Mouse (Mus musculus) heart, embryonic 15.5 days (tissue): Measurements from ENCODE around the gene Eef2k. TPM values are rescaled to one million over a fixed set of nuclear protein-coding genes. Genes with fewer than 3 reads are reported as not detected.
A peak's percentile ranks its signal among the peaks of the same experiment; 100 is the strongest.

Experiments used
- ATAC-seq: fragments of 200-750 bp; cut with Nextera tagmentation; replicated peaks from 2 replicates; pipeline ENCODE4 v1.8.0; 2017; ENCODE audit warnings: low read depth, moderate TSS enrichment; ENCODE audit not compliant: insufficient number of reproducible peaks, insufficient read depth, low FRiP score
- H3K27ac ChIP-seq: fragments of 300-500 bp; sonication (generic); 2 replicates; pipeline ENCODE4 v1.5.1; 2015; ENCODE audit warnings: mild to moderate bottlenecking, inconsistent platforms
- H3K27me3 ChIP-seq: fragments of 300-500 bp; sonication (generic); 2 replicates; pipeline ENCODE4 v1.6.1; 2015; ENCODE audit warnings: inconsistent platforms
- H3K36me3 ChIP-seq: fragments of 300-500 bp; sonication (generic); 2 replicates; pipeline ENCODE4 v1.6.1; 2015; ENCODE audit warnings: mild to moderate bottlenecking, inconsistent platforms
- H3K4me1 ChIP-seq: fragments of 300-500 bp; sonication (generic); replicated peaks from 2 replicates; pipeline ENCODE4 v1.6.1; 2015; ENCODE audit warnings: inconsistent platforms
- H3K4me2 ChIP-seq: fragments of 300-500 bp; sonication (generic); 2 replicates; pipeline ENCODE4 v1.6.1; 2015; ENCODE audit warnings: inconsistent platforms, mild to moderate bottlenecking, moderate library complexity
- H3K4me3 ChIP-seq: fragments of 300-500 bp; sonication (generic); 2 replicates; pipeline ENCODE4 v1.5.1; 2015; ENCODE audit warnings: mild to moderate bottlenecking, inconsistent platforms
- H3K9ac ChIP-seq: fragments of 300-500 bp; sonication (generic); 2 replicates; pipeline ENCODE4 v1.6.1; 2015; ENCODE audit warnings: mild to moderate bottlenecking, inconsistent platforms
- H3K9me3 ChIP-seq: fragments of 300-500 bp; sonication (generic); replicated peaks from 2 replicates; pipeline ENCODE4 v1.6.1; 2016; ENCODE audit warnings: inconsistent platforms
- WGBS: fragments of 180-500 bp; shearing (Covaris S2); methylation state at CpG from one replicate; pipeline ENCODE4 v1.1.7; 2015; ENCODE audit warnings: mixed read lengths; 5-methylcytosine and 5-hydroxymethylcytosine counted together
- polyA plus RNA-seq: library from polyadenylated mRNA; unstranded; fragments of >200 nt; fragmentation: Nextera tagmentation; extraction: Ambion mirVana; gene quantifications from 2 replicates; pipeline ENCODE4 v1.2.1, GENCODE M21; 2015

Eef2k gene
- polyA plus RNA-seq, 1 experiment from 2014 or later = 31.5 TPM

DNA sequence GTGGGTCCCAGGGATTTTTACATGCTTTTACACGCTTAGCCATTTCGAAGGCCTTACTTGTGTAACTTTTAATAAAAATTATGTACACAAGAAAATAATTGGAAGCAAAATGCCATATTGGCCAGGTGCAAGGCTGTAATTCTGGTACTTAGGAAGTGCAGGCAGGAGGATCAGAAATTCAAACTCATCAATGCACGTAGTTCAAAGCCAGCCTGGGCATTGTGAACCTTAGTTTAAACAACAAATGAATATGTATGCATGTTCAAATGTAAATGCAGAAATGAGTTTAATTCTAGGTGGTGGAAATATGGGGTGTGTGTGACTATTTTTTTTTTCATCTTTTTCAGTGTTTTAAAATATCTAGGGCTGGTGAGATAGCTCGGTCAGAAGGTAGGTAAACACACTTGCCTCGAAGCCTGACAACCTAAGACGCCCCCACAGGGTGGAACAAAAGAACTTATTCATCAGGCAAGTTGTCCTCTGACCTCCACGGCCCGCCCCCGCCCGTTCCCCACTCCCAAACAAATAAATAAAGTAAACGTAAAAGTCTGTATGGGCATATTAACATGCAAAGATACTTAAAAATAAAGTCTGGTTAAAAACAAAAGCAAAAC lies 73.7 kb downstream of the Eef2k start:
- H3K4me3 ChIP-seq = no peak overlapping the region
- 40% methylated on average over 11 of the region's 11 CpGs for whole genome bisulfite sequencing

DNA sequence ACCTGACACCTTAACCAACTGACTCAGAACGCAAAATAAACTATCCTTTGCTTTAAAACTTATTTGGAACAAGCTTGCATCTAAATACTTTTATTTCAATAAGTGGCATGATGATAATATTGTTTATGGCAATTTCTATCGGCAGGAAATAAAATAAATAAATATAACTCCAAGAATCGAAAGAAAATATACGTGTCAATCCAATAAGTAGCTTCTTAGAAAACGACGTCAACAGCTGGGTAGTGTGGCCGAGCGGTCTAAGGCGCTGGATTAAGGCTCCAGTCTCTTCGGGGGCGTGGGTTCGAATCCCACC lies 74.6 kb downstream of the Eef2k start:
- Histone ChIP-seq H3K36me3 (no peaks in the 10 kb centered on the region), H3K27me3 (no peaks in the 10 kb centered on the region), H3K9me3 (no peaks in the 10 kb centered on the region), H3K9ac (no peak overlapping the region), H3K4me1 (peaks cover 9% of the 10 kb centered on the region), H3K27ac (no peak overlapping the region), H3K4me2 (peak overlapping the region; percentile 49), H3K4me3 (peak overlapping the region; percentile 99)
- WGBS = 8% methylated on average over 12 of the region's 12 CpGs
- no peak for ATAC-seq

More for the DNA sequence above, 73.7 kb downstream of the Eef2k start:
- Histone ChIP-seq H3K9me3 (no peaks in the 10 kb centered on the region), H3K36me3 (no peaks in the 10 kb centered on the region), H3K27me3 (no peaks in the 10 kb centered on the region), H3K9ac (no peak overlapping the region), H3K27ac (no peak overlapping the region), H3K4me2 (no peak overlapping the region), H3K4me1 (peaks cover 9% of the 10 kb centered on the region)
- no peak for ATAC-seq

DNA sequence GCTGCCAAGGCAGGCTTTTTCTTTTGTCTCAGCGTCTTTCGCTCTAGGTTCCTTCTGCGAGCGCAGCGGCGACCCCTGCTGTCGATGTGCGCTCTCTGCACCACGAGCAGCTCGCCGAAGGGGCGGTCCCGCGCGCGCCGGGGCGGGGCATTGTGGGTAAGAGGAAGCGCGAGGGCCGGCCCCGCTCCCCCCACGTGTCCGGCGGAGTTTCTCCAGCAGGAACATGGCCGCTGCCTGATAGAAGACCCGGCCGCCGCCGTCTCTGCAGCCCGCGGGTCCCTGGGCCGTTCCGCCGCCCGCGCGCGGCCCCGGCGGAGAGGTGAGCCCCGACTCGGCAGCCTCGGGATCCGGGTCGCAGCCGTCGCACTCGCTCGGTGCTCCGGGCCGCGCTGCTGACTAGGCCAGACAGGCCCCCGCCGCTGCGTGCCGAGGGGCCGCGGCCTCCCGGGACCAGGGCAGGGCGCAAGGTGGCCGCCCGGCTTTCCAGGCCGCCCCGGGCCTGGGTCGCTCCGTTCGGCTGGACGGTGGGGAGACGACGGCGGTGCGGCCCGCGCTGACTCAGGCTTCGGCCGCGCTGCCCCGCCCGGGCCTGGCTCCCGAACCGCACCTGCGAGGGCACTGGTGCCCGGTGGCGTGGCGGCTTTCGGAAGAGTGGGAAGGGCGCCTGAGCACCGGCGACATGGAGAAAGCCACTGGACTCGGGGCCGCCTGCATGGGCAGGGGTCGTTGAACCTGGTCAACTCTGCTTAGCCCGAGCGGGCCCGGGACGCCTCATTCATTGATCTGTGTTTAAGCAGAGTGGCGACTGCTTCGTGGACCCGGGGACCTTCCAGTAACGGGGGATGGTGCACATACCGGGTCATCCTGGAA lies 75.2 kb downstream of the Eef2k start, which contains the start of gene Polr3e:
Polr3e (plus strand) TSS at position 153 of the 870 bp plus-strand sequence.
- Histone ChIP-seq H3K9ac (peak within 1 kb of the TSS; percentile 95), H3K9me3 (no peaks in the 10 kb centered on the region), H3K27ac (peak within 1 kb of the TSS; percentile 89), H3K27me3 (no peaks in the 10 kb centered on the region), H3K4me2 (peak within 1 kb of the TSS; percentile 76), H3K36me3 (no peaks in the 10 kb centered on the region), H3K4me1 (peaks cover 9% of the 10 kb centered on the region), H3K4me3 (peak within 1 kb of the TSS; percentile 99)
- peak; percentile 94 for ATAC-seq
- WGBS = under 1% methylated on average over 102 of the region's 102 CpGs

- peak; percentile 54 for ATAC-seq
- H3K36me3 ChIP-seq = no peaks in the 10 kb centered on the region
- H3K27me3 ChIP-seq = no peaks in the 10 kb centered on the region
- peaks cover 9% of the 10 kb centered on the region for H3K4me1 ChIP-seq
- peak overlapping the region; percentile 76 for H3K4me2 ChIP-seq
- peak overlapping the region; percentile 99 for H3K4me3 ChIP-seq
- WGBS = 6% methylated on average over 10 of the region's 10 CpGs
- H3K9me3 ChIP-seq = no peaks in the 10 kb centered on the region
- peak overlapping the region; percentile 95 for H3K9ac ChIP-seq
- H3K27ac ChIP-seq = peak overlapping the region; percentile 89
These were observed 75.9 kb downstream of the Eef2k start for GRCm38 (mm10) chr7:120918526-120918962.

- 96% methylated on average over 7 of the region's 7 CpGs for WGBS
These were observed 90.5 kb downstream of the Eef2k start for GRCm38 (mm10) chr7:120933110-120933509.

GRCm38 (mm10) chr7:120933680-120934195 lies 91.1 kb downstream of the Eef2k start:
- 75% methylated on average over 5 of the region's 5 CpGs for WGBS
- Histone ChIP-seq H3K9ac (no peak overlapping the region), H3K36me3 (peaks cover 73% of the 10 kb centered on the region), H3K4me2 (no peak overlapping the region), H3K4me3 (no peak overlapping the region), H3K27ac (no peak overlapping the region), H3K9me3 (no peaks in the 10 kb centered on the region), H3K27me3 (no peaks in the 10 kb centered on the region), H3K4me1 (no peaks in the 10 kb centered on the region; the same call in 1 of the 2 replicates)
- ATAC-seq = no peak

More at GRCm38 (mm10) chr7:120933110-120933509, 90.5 kb downstream of the Eef2k start:
- Histone ChIP-seq H3K27ac (no peak overlapping the region), H3K36me3 (peaks cover 73% of the 10 kb centered on the region), H3K9ac (no peak overlapping the region), H3K4me3 (no peak overlapping the region), H3K4me1 (no peaks in the 10 kb centered on the region; the same call in 1 of the 2 replicates), H3K4me2 (no peak overlapping the region), H3K27me3 (no peaks in the 10 kb centered on the region), H3K9me3 (no peaks in the 10 kb centered on the region)
- no peak for ATAC-seq

GRCm38 (mm10) chr7:120934716-120935115 lies 92.1 kb downstream of the Eef2k start:
- Histone ChIP-seq H3K27ac (no peak overlapping the region), H3K9ac (no peak overlapping the region), H3K27me3 (no peaks in the 10 kb centered on the region), H3K9me3 (no peaks in the 10 kb centered on the region), H3K36me3 (peaks cover 74% of the 10 kb centered on the region), H3K4me2 (no peak overlapping the region), H3K4me3 (no peak overlapping the region), H3K4me1 (no peaks in the 10 kb centered on the region; the same call in 1 of the 2 replicates)
- WGBS = 29% methylated on average over 5 of the region's 5 CpGs
- no peak for ATAC-seq

GRCm38 (mm10) chr7:120936522-120936921 lies 93.9 kb downstream of the Eef2k start:
- 71% methylated on average over 4 of the region's 4 CpGs for WGBS
- no peak for ATAC-seq

DNA sequence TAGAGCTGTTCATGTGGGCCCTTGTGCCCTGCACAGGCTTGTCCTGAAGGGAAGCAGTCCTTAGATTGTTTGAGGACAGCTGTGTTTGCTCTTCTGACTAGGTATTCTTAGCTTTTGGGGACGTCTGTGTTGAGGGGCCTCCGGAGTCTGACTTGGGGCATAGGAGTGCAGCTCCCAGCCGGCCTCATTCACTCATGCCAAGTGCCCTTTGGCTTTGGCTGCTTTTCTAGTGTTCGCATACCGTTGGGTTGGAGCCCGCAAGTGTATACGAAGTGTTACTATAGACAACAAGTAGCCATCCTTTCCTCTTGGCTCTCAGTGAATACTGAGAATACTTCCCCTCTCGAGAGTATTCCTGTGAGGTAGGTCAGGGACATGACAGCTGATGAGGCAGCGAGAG lies 95.6 kb downstream of the Eef2k start:
- Histone ChIP-seq H3K27me3 (no peaks in the 10 kb centered on the region), H3K9ac (no peak overlapping the region), H3K4me3 (no peak overlapping the region), H3K9me3 (no peaks in the 10 kb centered on the region), H3K36me3 (peaks cover 66% of the 10 kb centered on the region), H3K27ac (no peak overlapping the region), H3K4me2 (no peak overlapping the region), H3K4me1 (no peaks in the 10 kb centered on the region; the same call in 1 of the 2 replicates)
- 81% methylated on average over 9 of the region's 9 CpGs for WGBS
- ATAC-seq = no peak

More at GRCm38 (mm10) chr7:120936522-120936921, 93.9 kb downstream of the Eef2k start:
- Histone ChIP-seq H3K27ac (no peak overlapping the region), H3K4me1 (no peaks in the 10 kb centered on the region; the same call in 1 of the 2 replicates), H3K9me3 (no peaks in the 10 kb centered on the region), H3K4me3 (no peak overlapping the region), H3K27me3 (no peaks in the 10 kb centered on the region), H3K4me2 (no peak overlapping the region), H3K9ac (no peak overlapping the region), H3K36me3 (peaks cover 74% of the 10 kb centered on the region)

DNA sequence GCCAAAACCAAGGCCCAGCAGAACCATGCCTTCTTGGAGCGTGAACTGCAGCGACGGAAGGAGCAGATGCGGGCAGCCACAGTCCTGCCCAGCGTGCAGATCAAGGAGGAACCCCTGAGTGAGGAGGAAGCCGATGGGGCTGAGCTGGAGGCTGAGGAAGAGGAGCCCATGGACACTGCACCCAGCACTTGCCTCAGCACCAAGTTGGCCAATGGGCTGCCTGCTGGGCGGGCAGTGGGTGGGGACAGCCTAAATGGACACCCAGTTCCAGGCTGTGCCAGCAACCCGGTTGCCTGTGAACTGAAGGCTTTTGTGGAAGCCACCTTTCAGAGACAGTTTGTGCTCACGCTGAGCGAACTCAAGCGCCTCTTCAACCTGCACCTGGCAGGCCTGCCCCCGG lies 97.7 kb downstream of the Eef2k start:
- H3K9ac ChIP-seq = no peak overlapping the region
- 88% methylated on average over 12 of the region's 12 CpGs for WGBS
- no peak for ATAC-seq

GRCm38 (mm10) chr7:120941214-120941613 lies 98.6 kb downstream of the Eef2k start:
- no peak overlapping the region for H3K4me3 ChIP-seq
- 85% methylated on average over 6 of the region's 6 CpGs for WGBS
- no peak overlapping the region for H3K9ac ChIP-seq
- no peak for ATAC-seq
- H3K9me3 ChIP-seq = no peaks in the 10 kb centered on the region
- no peaks in the 10 kb centered on the region for H3K27me3 ChIP-seq
- H3K4me2 ChIP-seq = no peak overlapping the region
- H3K36me3 ChIP-seq = peaks cover 59% of the 10 kb centered on the region
- H3K4me1 ChIP-seq = no peaks in the 10 kb centered on the region
- H3K27ac ChIP-seq = no peak overlapping the region

More for the DNA sequence above, 97.7 kb downstream of the Eef2k start:
- Histone ChIP-seq H3K4me3 (no peak overlapping the region), H3K36me3 (peaks cover 61% of the 10 kb centered on the region), H3K9me3 (no peaks in the 10 kb centered on the region), H3K27ac (no peak overlapping the region), H3K4me2 (no peak overlapping the region), H3K27me3 (no peaks in the 10 kb centered on the region), H3K4me1 (no peaks in the 10 kb centered on the region)
